Mouse (Mus musculus): ENCODE results near the gene Ptgs1.

DNA sequence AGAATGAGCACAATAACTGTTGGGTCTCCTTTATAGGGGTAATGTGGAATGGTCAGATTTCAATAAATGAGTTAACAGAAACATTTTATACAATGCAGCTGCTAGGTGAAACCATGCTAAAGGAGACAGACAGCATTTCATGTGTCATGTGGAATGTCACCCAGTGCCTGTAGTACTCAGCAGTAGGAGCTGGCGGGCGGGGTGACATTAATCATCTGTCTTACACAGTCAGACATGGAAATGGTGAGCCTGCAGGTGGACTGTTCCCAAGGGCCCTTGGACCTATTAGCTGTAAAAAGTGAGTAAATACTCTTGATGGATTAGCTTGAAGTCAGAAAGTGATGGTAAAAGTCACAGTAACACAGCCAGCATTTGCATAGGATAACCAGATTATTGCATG, 46.0 kb upstream of the Ptgs1 start:
- TF ChIP-seq CTCF (IDR thresholded peaks at IDR 0.05; ENCODE audit: extremely low read depth, insufficient read length, insufficient replicate concordance, low read depth, low read length) (no peak), POLR2A (IDR thresholded peaks at IDR 0.05; ENCODE audit: low read depth, low read length) (no peak)

All from small intestine, adult 2 months (tissue).